Mouse (Mus musculus) adrenal gland, adult 8-10 months (tissue): ENCODE measurements around the gene Tspan9. TPM values are rescaled to one million over a fixed set of nuclear protein-coding genes. Genes with fewer than 3 reads are reported as not detected.
A peak's percentile ranks its signal among the peaks of the same experiment; 100 is the strongest.

Experiments
- DNase-seq: peaks from one replicate; pipeline ENCODE4 v3.0.0; 2022
- total RNA-seq, 4 experiments: library from RNA; stranded (reverse); gene quantifications; 2 replicates each; pipeline ENCODE4 v1.2.4; 2022

Gene Tspan9
- total RNA-seq, 4 experiments from 2014 or later: 47.8 to 65.5 (median 52.4) TPM

GRCm38 (mm10) chr6:128011781-128012180 lies 131.6 kb downstream of the Tspan9 start:
- DNase-seq: no peak

- peak; percentile 23 for DNase-seq
Measured at GRCm38 (mm10) chr6:128011071-128011477, 132.3 kb downstream of the Tspan9 start.

GRCm38 (mm10) chr6:128010135-128010971 lies 133.0 kb downstream of the Tspan9 start:
- no peak for DNase-seq

GRCm38 (mm10) chr6:128007982-128008562 lies 135.3 kb downstream of the Tspan9 start:
- DNase-seq: no peak

- no peak for DNase-seq
Measured at GRCm38 (mm10) chr6:128007241-128007701, 136.1 kb downstream of the Tspan9 start.

- DNase-seq: no peak
Measured at GRCm38 (mm10) chr6:128006156-128006555, 137.2 kb downstream of the Tspan9 start.

- no peak for DNase-seq
Measured at GRCm38 (mm10) chr6:128004544-128004943, 138.8 kb downstream of the Tspan9 start.

- no peak for DNase-seq
Measured at GRCm38 (mm10) chr6:128003542-128003941, 139.9 kb downstream of the Tspan9 start.

GRCm38 (mm10) chr6:128002667-128003066 lies 140.7 kb downstream of the Tspan9 start:
- no peak for DNase-seq

GRCm38 (mm10) chr6:128002104-128002503 lies 141.3 kb downstream of the Tspan9 start:
- DNase-seq: no peak

- DNase-seq: no peak
Measured at GRCm38 (mm10) chr6:128001587-128001986, 141.8 kb downstream of the Tspan9 start.

- no peak for DNase-seq
Measured at GRCm38 (mm10) chr6:128000777-128001176, 142.6 kb downstream of the Tspan9 start.

GRCm38 (mm10) chr6:127999118-127999517 lies 144.3 kb downstream of the Tspan9 start:
- no peak for DNase-seq

GRCm38 (mm10) chr6:127996928-127997327 lies 146.5 kb downstream of the Tspan9 start:
- DNase-seq: no peak

GRCm38 (mm10) chr6:127992993-127993392 lies 150.4 kb downstream of the Tspan9 start:
- DNase-seq: no peak

- peak; percentile 70 for DNase-seq
Measured at GRCm38 (mm10) chr6:127991509-127992176, 151.8 kb downstream of the Tspan9 start.

- peak; percentile 21 for DNase-seq
Measured at GRCm38 (mm10) chr6:127989624-127990212, 153.7 kb downstream of the Tspan9 start.

GRCm38 (mm10) chr6:127988944-127989494 lies 154.4 kb downstream of the Tspan9 start:
- no peak for DNase-seq

- no peak for DNase-seq
Measured at GRCm38 (mm10) chr6:127987374-127987773, 156.0 kb downstream of the Tspan9 start.

GRCm38 (mm10) chr6:127986357-127986756 lies 157.0 kb downstream of the Tspan9 start:
- DNase-seq: no peak

GRCm38 (mm10) chr6:127981176-127981575 lies 162.2 kb downstream of the Tspan9 start:
- DNase-seq: peak; percentile 71

GRCm38 (mm10) chr6:127980381-127981045 lies 162.9 kb downstream of the Tspan9 start:
- no peak for DNase-seq
